Mouse (Mus musculus): ENCODE measurements around the gene Ndufb6. TPM values are rescaled to one million over a fixed set of nuclear protein-coding genes. Genes with fewer than 3 reads are reported as not detected.

Ndufb6 gene
- polyA plus RNA-seq, 1 experiment = 163 TPM

DNA sequence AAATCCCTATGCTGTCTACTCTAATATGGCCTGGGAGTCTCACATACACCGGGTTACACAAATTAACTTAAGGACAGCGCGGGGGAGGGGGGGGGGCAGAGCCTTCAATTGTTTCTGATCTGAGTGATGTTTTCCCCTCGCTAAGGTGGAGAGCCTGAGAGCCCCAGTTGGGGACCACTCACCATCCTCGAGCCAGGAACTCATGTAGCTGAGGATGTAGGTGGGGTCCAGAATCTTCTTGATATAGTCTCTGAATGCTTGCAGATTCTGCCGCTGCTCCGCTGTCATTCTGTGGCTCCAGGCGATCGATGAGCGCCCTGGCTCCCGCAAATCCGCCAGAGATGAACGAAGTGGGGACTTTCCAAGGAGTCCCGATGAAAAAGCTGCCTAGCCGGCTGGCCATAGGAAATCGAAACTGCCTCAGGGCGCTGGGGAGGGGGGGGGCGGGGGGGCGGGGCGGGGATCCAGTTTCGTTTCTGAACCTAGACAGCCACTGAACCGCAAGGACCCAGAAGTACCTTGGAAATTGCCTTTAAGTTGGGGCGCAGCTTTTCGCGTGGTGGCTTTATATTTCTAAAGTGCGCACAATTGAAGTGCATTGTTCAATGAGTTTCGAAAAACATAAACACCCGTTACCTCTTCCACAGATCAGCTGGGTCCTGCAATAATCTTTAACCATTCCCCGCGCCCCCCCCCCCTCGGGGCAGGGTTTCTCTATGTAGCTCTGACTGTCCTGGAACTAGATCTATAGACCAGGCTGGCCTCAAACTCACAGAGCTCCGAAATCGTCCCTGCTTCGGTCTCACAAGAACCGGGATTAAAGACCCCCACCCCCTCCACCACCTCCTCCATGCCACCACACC is 39.6 kb downstream of the Ndufb6 start, which contains the start of gene Ddx58:
Ddx58 (minus strand) TSS at position 420 of the 863 bp plus-strand sequence.
- Histone ChIP-seq H3K27ac (ENCODE audit: insufficient read depth, low read length) (no peak within 1 kb of the TSS), H3K4me1 (ENCODE audit: control insufficient read depth, insufficient read depth, low read length) (no peaks in the 10 kb centered on the region), H3K4me3 (ENCODE audit: insufficient read depth, low read length) (peak within 1 kb of the TSS; percentile 51)
- TF ChIP-seq POLR2A (IDR thresholded peaks at IDR 0.05; ENCODE audit: extremely low read depth, insufficient read depth, low read length) (no peak), CTCF (IDR thresholded peaks at IDR 0.05; ENCODE audit: extremely low read depth, insufficient read depth, low read length) (no peak)

DNA sequence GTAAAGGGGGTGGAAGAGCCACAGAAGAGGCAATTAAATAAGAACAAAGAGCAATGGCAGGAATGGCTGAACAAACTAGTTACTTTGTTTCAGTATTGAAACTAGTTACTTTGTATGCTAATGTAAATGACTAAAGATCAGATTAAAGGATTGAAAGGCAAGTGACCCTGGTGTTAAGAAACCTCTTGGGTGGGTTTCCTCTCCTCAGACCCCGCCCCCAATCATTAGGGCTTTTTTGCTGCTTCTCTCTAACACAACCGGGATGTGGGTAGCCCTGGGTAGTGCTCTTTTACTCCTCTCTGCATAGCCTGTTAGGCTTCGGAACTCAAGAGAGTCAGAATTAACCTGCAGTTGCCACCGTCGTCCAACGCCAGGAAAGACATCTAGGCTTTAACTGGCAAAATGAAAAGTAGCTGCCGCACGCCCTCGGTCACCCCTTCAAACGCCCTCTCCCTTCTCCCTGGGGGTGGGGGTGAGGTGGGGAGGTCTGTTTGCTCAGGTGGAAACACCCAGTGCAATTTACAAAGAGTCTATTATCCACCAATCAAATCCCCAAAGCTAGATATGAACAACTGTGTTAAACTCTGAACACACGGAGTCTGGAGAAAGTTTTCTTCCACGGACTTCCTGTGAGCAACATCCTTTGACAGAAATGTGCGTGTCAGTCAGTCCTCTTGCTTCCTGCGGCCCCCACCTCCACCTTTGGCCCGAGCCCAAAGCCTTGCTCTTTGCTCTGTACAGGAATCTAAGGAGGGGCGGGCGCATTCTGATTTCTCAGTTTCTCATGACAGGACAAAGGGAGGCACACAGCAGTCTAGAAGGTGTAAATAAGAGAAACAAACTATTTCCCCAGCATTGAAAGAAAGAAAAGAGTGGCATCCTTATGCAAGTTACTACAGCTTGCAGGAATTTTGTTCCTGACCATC is 40.5 kb downstream of the Ndufb6 start:
- Histone ChIP-seq H3K27ac (ENCODE audit: insufficient read depth, low read length) (no peak overlapping the region), H3K4me3 (ENCODE audit: insufficient read depth, low read length) (peak overlapping the region; percentile 51), H3K4me1 (ENCODE audit: control insufficient read depth, insufficient read depth, low read length) (no peaks in the 10 kb centered on the region)
- TF ChIP-seq POLR2A (IDR thresholded peaks at IDR 0.05; ENCODE audit: extremely low read depth, insufficient read depth, low read length) (no peak), CTCF (IDR thresholded peaks at IDR 0.05; ENCODE audit: extremely low read depth, insufficient read depth, low read length) (no peak)

DNA sequence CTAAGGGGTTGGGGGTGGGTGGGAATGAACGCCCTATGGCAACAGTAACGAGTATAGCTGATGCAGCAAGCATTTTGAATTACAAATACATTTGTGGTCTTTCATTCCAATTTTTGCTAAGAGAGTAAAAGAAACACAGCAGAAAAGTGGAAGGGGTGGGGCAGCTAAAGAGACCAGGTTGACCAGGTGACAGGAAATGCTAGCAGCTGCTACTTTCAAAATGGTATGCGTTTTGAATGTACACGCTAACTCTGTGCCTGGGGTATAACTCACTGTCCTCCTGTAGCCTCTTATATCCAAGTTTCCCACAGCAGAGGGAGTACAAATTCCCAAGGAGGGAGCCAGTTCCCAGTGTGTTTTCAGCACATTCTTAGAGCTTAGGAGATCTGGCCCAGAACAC is 42.4 kb downstream of the Ndufb6 start:
- TF ChIP-seq POLR2A (IDR thresholded peaks at IDR 0.05; ENCODE audit: extremely low read depth, insufficient read depth, low read length) (no peak), CTCF (IDR thresholded peaks at IDR 0.05; ENCODE audit: extremely low read depth, insufficient read depth, low read length) (no peak)
- H3K27ac ChIP-seq (ENCODE audit: insufficient read depth, low read length) = no peak overlapping the region
- H3K4me1 ChIP-seq (ENCODE audit: control insufficient read depth, insufficient read depth, low read length) = no peaks in the 10 kb centered on the region
- no peak overlapping the region for H3K4me3 ChIP-seq (ENCODE audit: insufficient read depth, low read length)

DNA sequence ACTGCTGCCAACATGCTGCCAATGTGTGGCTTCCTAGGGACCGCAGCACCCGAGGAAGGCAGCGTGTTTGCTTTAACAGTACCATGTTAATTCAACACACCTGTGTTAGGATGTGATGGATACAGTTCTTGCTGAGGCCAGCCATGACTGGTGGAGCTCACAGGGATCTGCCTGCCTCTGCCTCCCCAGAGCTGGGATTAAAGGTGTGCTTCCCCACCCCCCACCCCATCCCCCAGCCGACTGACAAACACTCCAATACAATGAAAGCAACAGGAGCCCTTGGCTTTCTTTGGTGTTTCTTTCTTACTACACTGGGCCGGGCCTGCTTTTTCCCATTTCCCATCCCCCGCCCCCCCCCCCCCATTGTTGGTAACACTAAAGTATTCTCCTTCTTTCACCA is 45.0 kb downstream of the Ndufb6 start:
- no peaks in the 10 kb centered on the region for H3K4me1 ChIP-seq (ENCODE audit: control insufficient read depth, insufficient read depth, low read length)
- H3K27ac ChIP-seq (ENCODE audit: insufficient read depth, low read length) = no peak overlapping the region
- TF ChIP-seq CTCF (IDR thresholded peaks at IDR 0.05; ENCODE audit: extremely low read depth, insufficient read depth, low read length) = no peak
- TF ChIP-seq POLR2A (IDR thresholded peaks at IDR 0.05; ENCODE audit: extremely low read depth, insufficient read depth, low read length) = no peak
- no peak overlapping the region for H3K4me3 ChIP-seq (ENCODE audit: insufficient read depth, low read length)

DNA sequence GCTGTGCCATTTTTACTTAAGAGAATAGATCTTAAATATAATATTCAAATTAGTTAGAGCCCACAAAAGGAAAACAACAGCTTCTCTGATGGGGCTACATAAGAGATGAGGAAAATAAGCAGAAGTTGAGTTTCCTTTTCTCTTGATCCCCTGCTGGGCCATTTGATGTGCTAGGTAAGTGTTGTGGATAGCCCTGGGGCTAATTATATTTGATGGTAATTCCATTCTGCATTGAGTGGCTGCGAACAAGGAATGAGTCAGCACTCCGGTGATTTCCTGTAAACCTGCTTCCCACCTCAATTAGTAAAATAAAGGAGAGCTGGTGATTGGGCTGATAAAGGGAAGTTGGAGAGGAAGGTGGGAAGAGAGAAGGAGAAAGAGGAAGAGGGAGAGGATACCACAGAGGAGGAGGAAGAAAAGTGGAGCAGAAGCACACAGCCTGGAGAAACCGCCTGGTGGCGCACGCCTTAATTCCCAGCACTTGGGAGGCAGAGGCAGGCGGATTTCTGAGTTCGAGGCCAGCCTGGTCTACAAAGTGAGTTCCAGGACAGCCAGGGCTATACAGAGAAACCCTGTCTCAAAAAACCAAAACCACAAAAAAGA is 46.1 kb downstream of the Ndufb6 start:
- H3K27ac ChIP-seq (ENCODE audit: insufficient read depth, low read length) = no peak overlapping the region
- no peaks in the 10 kb centered on the region for H3K4me1 ChIP-seq (ENCODE audit: control insufficient read depth, insufficient read depth, low read length)
- TF ChIP-seq CTCF (IDR thresholded peaks at IDR 0.05; ENCODE audit: extremely low read depth, insufficient read depth, low read length) = no peak
- TF ChIP-seq POLR2A (IDR thresholded peaks at IDR 0.05; ENCODE audit: extremely low read depth, insufficient read depth, low read length) = no peak
- H3K4me3 ChIP-seq (ENCODE audit: insufficient read depth, low read length) = no peak overlapping the region

DNA sequence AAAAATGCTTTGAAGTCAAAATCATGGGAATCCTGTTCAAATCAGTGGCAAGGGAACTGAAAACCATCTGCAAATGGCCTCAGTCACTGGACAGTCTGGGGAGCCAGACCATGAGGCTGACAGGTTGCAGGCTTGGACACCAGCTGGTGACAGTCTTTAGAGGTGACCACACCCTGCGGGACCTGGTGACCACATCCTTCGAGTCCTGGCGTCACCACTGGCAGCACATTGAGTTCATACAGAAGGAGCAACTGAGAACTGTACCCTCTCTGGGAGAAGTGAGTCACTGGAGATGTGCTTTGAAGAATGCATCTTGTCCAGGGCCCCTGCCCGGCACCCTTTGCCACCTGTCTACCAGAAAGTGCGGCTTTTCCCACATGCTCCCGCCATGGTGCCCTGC is 49.5 kb downstream of the Ndufb6 start:
- Histone ChIP-seq H3K4me1 (ENCODE audit: control insufficient read depth, insufficient read depth, low read length) (no peaks in the 10 kb centered on the region), H3K27ac (ENCODE audit: insufficient read depth, low read length) (no peak overlapping the region)
- no peak for TF ChIP-seq POLR2A (IDR thresholded peaks at IDR 0.05; ENCODE audit: extremely low read depth, insufficient read depth, low read length)
- TF ChIP-seq CTCF (IDR thresholded peaks at IDR 0.05; ENCODE audit: extremely low read depth, insufficient read depth, low read length) = no peak

DNA sequence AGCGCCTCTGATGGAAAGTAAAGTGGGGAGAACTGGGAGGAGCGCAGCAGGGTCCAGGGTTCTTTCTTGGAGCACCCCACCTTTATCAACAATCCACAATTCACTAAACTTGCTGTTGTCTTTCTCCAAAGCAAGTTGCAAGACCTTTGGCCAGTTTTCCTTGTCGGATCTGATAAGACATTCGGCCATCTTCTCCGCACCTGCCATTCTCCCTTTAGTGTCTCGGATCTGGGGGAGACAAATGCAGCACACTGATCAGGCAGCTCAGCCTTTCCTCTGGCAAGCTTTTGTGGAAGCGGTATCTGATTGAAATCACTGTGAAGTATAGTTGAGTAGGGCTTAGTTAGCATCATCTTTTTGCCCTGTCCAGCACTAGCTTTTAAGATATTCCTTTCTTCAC is 51.3 kb downstream of the Ndufb6 start:
- TF ChIP-seq CTCF (IDR thresholded peaks at IDR 0.05; ENCODE audit: extremely low read depth, insufficient read depth, low read length) = no peak
- H3K27ac ChIP-seq (ENCODE audit: insufficient read depth, low read length) = no peak overlapping the region
- no peaks in the 10 kb centered on the region for H3K4me1 ChIP-seq (ENCODE audit: control insufficient read depth, insufficient read depth, low read length)
- no peak overlapping the region for H3K4me3 ChIP-seq (ENCODE audit: insufficient read depth, low read length)

More for the DNA sequence above, 49.5 kb downstream of the Ndufb6 start:
- H3K4me3 ChIP-seq (ENCODE audit: insufficient read depth, low read length) = no peak overlapping the region

DNA sequence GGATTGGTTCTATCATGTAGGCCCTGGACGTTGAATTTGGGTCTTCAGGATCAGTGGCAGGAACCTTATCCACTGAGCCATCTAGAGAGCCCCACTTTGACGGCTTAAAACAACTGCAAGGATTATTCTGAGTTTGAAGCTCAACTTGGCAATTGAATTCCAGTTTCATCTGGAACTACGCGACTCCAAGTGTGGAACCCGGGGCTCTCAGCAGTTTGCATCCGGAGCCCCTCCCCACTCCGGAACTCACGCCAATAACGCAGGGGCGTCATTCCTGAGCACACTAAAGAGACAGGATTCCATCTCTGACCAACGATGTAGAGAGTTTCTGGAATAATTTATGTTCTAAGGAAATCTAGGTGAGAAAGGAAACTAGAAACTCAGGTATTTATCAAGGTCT is 52.1 kb downstream of the Ndufb6 start:
- Histone ChIP-seq H3K4me1 (ENCODE audit: control insufficient read depth, insufficient read depth, low read length) (no peaks in the 10 kb centered on the region), H3K27ac (ENCODE audit: insufficient read depth, low read length) (no peak overlapping the region), H3K4me3 (ENCODE audit: insufficient read depth, low read length) (no peak overlapping the region)
- TF ChIP-seq POLR2A (IDR thresholded peaks at IDR 0.05; ENCODE audit: extremely low read depth, insufficient read depth, low read length) = no peak
- no peak for TF ChIP-seq CTCF (IDR thresholded peaks at IDR 0.05; ENCODE audit: extremely low read depth, insufficient read depth, low read length)

DNA sequence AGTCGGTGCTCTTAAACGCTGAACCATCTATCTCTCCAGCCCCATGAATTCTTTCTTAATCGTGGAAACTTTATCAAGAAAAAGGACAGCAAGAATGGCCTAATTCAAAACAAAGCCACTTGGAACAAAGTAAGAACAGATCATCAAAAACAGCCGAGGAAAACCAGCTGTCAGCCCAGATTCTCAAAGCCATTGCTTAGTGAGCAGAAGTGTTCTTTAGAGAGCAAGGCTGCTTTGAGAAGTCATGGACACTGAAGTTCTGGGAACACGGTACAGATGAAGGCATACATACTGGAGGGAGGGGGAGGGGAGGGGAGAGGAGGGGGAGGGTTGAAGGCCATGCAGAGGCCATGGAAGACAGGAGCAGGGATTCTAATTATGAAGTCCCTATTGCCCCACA is 53.1 kb downstream of the Ndufb6 start:
- TF ChIP-seq CTCF (IDR thresholded peaks at IDR 0.05; ENCODE audit: extremely low read depth, insufficient read depth, low read length) (no peak), POLR2A (IDR thresholded peaks at IDR 0.05; ENCODE audit: extremely low read depth, insufficient read depth, low read length) (no peak)
- Histone ChIP-seq H3K4me3 (ENCODE audit: insufficient read depth, low read length) (no peak overlapping the region), H3K27ac (ENCODE audit: insufficient read depth, low read length) (no peak overlapping the region), H3K4me1 (ENCODE audit: control insufficient read depth, insufficient read depth, low read length) (no peaks in the 10 kb centered on the region)
